Mouse (Mus musculus): ENCODE data around the gene Mylk4.

Gene Mylk4

GRCm38 (mm10) chr13:32795166-32795565, 11.4 kb upstream of the Mylk4 start:
- DNase-seq = no peak

DNA sequence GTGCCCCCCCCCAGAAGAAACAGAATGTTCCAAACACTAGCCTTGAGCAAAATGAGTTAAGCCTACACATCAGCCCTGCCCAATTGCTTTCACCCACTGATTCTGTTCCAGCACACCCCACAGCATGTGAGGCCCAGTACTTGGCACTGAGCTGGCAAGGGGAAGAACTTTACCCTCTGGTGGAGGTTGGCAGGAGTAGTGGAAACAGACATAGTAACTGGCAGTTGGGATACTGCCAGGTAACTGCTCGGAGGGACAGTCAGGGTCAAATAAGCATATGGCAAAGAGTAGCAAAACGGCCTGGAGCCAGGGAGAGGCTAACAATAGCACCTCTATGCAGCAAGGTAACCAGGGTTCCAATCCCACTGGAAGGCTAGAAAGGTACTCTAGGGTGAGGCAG, 10.9 kb upstream of the Mylk4 start:
- DNase-seq = no peak

DNA sequence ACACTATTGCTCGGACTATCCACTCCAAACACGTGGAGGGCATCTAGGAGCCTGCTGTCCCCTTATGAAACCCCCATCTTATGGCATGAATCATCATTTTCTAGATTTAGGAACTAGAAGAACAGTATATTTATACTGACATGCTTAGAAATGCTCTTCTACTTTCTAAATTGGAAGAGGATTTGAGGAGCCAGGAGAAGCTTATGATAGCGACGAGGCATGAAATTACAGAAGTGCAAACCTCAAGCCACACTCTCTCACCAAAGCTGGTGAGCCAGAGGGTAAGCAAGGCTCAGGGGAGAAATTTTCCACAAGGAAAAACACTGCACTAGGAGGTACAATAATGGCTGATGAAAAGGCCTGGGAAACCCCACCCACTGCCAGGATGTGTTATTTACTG, 6.0 kb upstream of the Mylk4 start:
- DNase-seq = no peak

DNA sequence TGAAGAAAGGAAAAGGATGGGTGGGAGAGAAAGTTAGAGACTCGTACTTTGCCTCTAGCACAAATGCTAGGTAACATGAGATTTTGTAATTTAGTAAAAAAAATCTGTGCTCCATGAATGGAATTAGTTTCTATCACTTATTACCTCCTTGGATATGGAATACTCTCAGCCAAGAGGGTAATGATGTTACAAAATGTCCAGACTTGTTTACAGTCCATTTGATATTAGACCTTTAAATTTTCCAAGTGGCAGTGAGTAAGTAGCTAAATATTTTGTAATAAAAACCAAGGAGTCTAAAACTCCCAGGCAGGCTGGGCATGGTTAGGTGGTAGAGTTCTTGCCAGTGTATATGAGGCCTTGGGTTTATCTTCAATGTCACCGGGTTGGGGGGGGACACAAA, 3.8 kb upstream of the Mylk4 start:
- DNase-seq = no peak

- DNase-seq = no peak
Measured at GRCm38 (mm10) chr13:32783055-32783454, 699 bp downstream of the Mylk4 start.

DNA sequence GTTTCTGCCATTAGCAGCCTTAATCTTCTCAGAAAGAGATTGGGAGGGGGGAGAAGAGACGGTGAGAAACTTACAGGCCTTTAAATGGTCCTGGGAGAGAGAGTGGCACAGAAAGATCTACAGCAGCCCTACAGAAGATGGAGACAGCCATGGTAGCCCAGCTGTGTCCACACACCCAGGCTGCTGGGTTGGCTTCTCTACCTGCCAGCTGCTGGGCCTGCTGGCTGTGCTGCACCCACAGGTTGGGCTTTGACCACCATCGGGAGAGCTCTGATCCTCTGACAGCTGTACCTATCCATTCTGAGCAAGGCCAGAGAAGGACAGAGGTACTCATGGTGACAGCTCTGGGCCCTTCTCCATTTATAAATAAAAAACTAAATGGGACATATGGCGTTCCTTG, 4.9 kb downstream of the Mylk4 start:
- no peak for DNase-seq

DNA sequence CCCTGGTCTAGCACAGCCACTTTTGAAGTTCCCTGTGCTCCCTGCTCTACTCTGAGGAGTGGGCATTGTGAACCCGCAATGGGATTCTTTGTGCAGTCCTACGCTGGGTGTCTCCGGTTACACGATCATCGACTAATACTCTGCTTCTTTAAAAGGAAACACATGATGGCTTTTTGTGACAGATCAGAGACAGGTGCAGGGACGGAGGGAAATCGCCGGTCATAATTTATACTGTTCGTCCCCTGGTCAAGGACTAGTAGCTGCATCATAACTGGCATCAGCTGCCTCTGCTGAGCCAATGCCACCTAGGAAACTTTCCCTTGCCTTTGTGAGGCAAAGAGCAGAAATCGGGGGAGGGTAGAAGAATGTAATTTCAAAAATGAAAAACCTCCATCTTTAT, 7.4 kb downstream of the Mylk4 start:
- no peak for DNase-seq

- no peak for DNase-seq
Measured at GRCm38 (mm10) chr13:32775889-32776288, 7.9 kb downstream of the Mylk4 start.

GRCm38 (mm10) chr13:32769960-32770359, 13.8 kb downstream of the Mylk4 start:
- DNase-seq = no peak

GRCm38 (mm10) chr13:32768104-32768503, 15.7 kb downstream of the Mylk4 start:
- no peak for DNase-seq

DNA sequence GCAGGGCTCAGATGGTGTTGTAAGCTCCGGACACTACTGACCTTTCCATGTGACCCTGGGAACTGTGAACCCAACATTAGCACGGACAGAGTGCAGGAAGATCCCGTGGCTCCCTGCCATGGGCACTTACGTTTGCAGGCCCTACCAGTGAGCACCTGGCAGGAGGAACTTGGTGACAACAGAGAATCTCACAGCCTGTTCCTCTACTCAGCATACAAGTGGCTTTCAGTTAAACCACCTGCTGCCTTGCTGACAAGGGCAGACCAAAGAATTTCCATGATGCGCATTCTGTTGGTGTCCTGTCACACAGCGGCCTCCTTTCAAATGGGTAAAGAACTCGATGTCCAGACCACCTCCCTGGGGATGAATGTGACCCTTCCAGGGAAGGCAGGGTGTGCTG, 19.3 kb downstream of the Mylk4 start:
- DNase-seq = no peak

DNA sequence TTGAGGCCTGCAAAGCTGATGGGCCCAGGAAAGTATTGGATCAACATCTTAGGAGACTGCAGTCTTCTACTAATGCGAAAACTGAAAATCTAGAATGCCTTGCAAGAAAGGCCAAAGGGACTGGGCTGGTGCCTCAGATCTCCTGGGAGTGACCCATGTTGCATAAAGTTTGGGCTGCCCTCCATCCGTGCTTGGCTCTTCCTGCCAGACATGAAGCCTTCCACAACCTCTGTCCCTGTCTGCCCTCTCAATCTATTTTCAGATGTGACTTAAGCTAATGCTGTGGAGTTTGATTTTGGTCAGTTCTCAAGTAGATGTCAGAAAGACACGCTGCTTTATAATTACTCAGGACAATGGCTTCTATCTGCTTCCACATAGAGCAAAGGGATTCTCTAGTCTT, 20.6 kb downstream of the Mylk4 start:
- no peak for DNase-seq

- DNase-seq = no peak
Measured at GRCm38 (mm10) chr13:32760795-32761194, 23.0 kb downstream of the Mylk4 start.

- DNase-seq = no peak
Measured at GRCm38 (mm10) chr13:32759036-32759435, 24.7 kb downstream of the Mylk4 start.

DNA sequence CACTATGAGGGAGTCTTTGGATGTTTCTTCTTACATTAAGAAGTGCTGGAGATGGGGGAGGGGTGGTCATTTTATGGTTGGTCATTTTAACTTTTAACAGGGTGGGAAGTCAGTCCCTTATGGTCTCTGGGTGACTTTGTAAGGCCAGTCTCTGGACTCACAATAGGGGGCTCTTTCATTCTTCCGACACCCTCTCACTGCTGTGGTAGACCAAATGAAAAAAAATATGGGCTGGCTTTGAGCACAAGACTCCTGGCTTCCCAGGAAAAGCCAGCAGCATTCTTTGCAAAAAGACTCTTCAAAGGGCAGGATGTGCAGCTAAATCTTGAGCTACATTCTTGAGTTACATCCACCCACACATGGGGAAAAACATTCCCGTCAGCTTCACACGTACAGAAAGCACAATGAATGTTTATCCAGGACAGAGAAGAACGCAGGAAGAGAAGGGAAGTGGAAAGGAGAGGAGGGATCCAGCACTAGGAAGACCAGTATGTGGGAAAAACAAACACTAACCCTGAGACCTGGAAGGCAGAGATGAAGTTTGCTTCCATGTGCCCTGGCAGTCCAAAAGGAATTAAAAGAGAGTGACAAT, 31.6 kb downstream of the Mylk4 start:
- DNase-seq = no peak

- DNase-seq = no peak
Measured at GRCm38 (mm10) chr13:32750507-32750906, 33.2 kb downstream of the Mylk4 start.

GRCm38 (mm10) chr13:32748421-32748820, 35.3 kb downstream of the Mylk4 start:
- DNase-seq = no peak

DNA sequence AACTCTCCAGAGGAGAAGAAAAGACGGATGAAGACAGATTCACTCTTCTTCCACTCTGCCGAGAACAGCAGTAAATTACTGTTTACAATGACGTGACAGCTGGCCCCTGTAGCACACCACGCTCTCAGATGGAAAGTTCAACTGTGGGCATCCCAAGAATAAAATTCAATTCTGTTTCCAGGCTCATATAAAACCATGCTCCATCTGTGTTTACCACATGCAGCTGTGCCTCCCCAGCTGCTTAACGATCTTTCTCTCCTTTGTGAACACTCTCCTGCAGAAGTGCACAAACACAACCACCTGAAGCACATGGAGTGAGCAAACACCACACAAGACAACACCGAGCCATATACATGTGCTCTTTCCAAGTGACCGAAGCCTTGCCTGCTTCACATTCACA, 42.6 kb downstream of the Mylk4 start:
- no peak for DNase-seq

DNA sequence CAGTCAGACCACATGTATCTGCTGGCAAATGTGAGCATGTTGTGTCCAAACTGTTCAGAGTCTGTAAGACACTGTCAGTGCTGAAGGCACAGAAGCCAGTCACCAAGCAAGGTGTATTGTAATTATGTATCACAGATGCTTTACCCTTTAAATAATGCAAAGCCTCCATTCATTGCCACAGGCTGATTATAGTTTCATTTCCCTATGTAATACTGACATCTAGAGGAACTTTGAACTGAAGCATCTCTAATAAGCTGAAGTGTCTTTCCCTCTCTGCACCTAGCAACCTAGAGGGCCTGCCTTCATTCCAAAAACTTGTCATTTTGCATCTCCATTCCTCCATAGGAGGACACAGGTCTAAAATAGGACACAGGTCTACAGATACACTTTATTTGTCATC, 52.5 kb downstream of the Mylk4 start:
- no peak for DNase-seq

GRCm38 (mm10) chr13:32724606-32725005, 59.1 kb downstream of the Mylk4 start:
- DNase-seq = no peak

GRCm38 (mm10) chr13:32721717-32722116, 62.0 kb downstream of the Mylk4 start:
- DNase-seq = no peak

DNA sequence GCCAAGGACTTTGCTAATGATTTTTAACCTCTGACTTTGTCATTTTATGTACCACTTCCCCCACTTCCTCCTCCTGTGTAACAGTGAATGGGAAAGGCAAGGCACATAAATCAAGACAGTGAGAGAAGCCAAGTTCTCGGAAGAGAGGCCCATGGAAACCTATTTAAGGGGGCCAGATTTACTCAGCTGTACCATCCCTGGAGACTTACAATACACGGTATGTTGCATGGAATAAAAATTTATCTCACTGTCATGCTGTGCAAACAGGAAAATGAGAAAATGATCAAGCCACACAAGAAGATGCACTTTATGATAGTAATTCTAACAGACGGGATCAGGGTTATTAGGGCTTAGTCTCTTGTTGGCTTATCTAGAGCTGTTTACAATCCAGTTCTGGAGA, 64.5 kb downstream of the Mylk4 start:
- no peak for DNase-seq

GRCm38 (mm10) chr13:32717709-32718108, 66.0 kb downstream of the Mylk4 start:
- no peak for DNase-seq

DNA sequence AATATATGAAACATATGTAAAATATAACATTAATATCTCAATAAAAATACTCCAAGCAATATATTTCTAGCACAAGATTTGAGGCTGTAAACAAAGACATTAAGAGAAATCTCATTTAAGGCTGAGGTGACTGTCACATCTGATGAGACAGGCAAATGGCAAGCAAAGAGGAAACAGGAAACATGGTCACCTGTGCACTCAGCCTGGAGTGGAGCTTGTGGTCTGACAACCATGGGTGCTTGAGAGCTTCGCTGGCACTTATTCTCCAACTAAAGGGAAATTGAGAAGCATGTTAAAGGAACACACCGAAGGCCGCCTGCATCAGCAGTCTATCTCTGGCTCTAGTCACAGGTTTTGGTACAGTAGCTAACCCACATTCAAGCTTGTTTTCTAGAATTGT, 71.2 kb downstream of the Mylk4 start:
- no peak for DNase-seq

- no peak for DNase-seq
Measured at GRCm38 (mm10) chr13:32707894-32708293, 75.9 kb downstream of the Mylk4 start.

Measured in cerebellum, adult 11 months (tissue).